Mouse (Mus musculus) thymus, postnatal 10 days (tissue): ENCODE results near the gene Pax6.

Experiments
- DNase-seq, 2 experiments: peaks; one replicate each; pipeline ENCODE4 v3.0.0; 2021; ENCODE audit warnings: low spot score in 2 of 2

Gene Pax6

DNA sequence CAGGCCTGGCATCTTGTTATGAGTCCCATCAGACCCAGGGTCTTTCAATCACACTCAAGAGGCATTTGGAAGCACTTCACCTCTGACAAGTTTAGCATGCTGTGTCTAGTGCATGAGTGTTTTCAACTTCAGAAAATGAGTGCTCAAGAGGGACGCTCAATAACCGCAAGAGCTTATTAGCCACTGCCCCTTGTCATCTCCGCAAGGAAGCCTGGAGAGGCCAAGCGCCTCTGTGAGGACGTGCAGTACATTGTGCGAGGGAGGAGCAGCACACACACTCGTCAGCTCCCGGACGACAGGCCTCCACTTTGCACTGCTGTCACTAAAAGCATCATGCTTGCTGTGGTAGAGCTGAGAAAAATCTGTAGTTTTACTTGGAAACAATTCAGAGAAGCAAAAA is 58.0 kb downstream of the Pax6 start:
- no peak for DNase-seq

DNA sequence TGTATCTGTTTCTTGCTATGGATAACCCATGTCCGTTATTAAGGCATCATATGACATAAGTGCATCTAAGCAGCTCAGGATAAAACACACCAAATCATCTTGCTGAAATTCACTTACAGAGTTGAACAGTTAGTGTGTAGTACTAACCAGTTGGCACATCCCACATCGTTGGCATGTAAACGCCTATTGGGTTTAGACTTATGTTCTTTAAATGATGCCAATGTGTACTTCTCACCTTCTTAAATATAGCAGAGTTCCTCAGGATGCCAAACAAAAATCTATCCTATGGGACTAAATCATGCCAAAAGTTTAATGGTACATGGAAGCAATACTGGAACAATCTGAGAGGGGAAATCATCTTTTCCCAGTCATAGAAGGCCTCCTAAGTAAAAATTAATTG is 62.0 kb downstream of the Pax6 start:
- DNase-seq: no peak

DNA sequence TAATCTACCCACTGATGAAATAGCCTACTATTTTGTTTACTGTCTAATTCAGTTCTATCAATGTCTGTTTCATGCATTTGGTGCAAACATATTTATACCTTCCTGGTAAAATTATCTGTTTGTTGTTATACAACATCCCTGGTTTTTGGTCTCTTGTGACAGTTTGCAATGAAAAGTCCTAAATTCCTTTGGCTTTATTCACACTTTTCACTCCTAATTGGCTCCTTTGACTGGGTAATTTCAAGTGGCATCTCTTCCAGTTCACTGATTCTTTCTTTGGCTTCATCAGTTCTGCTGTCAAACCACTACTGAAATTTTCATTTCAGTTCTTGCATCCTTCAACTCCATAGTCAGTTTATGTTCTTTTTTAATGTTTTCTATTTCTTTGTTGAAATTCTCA is 67.5 kb downstream of the Pax6 start:
- DNase-seq: no peak

DNA sequence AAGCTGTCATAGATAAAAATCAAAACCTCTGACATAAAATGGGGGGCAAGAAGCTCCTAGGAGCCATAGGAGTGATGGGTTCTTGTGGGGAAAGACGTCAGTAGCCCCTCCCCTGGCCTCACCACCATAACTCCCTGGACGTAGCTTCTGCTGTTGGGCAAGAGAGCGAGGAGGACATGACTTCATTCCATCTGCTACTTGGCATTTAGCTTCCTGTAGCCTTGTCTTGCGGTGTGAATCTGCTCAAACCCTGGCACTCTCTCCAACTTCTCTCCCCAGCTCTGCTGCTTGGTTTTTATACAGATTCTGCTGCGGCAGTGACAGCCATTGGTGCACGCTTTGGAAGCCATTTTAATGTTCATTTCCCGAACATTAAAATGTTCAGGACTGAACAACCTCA is 78.2 kb downstream of the Pax6 start:
- no peak for DNase-seq
